Mouse (Mus musculus): ENCODE data around the gene Fyn. TPM values are rescaled to one million over a fixed set of nuclear protein-coding genes. Genes with fewer than 3 reads are reported as not detected.
A peak's percentile ranks its signal among the peaks of the same experiment; 100 is the strongest.

Fyn gene
- total and polyA plus RNA-seq, 3 experiments, result 14.9 to 42.4 (median 19.9) TPM

- Histone ChIP-seq H3K4me1 (ENCODE audit: control insufficient read depth in 1 of 2, insufficient read depth in 2 of 2) (peaks cover 12 to 35% of the 10 kb centered on the region in 2 experiments), H3K9me3 (replicated peaks; ENCODE audit: low read length) (no peaks in the 10 kb centered on the region), H3K27ac (ENCODE audit: insufficient read depth, low read depth) (no peak overlapping the region), H3K4me2 (ENCODE audit: insufficient read depth, low read depth, poor library complexity, severe bottlenecking) (peak overlapping the region; percentile 58), H3K36me3 (replicated peaks in 1 of 2; ENCODE audit: control insufficient read depth in 1 of 2, insufficient read depth in 1 of 2, low read length in 1 of 2) (no peaks in the 10 kb centered on the region), H3K4me3 (replicated peaks in 1 of 3; ENCODE audit: low read depth in 2 of 3, low read length in 2 of 3, poor library complexity in 1 of 3) (peak overlapping the region in 1 of 3 experiments; percentile 2), H3K79me2 (replicated peaks; ENCODE audit: control insufficient read depth, extremely low read depth, insufficient read depth, poor library complexity, severe bottlenecking) (no peaks in the 10 kb centered on the region), H3K9ac (ENCODE audit: insufficient read depth, low read depth) (no peak overlapping the region), H3K27me3 (replicated peaks) (no peaks in the 10 kb centered on the region)
- TF ChIP-seq HCFC1 (IDR thresholded peaks at IDR 0.05; ENCODE audit: low read depth, low read length) (no peak), ETS1 (conservative IDR thresholded peaks at IDR 0.05; ENCODE audit: low read depth, low read length) (no peak), JUN (IDR thresholded peaks at IDR 0.05; ENCODE audit: insufficient read depth, low read depth, low read length) (no peak), USF1 (IDR thresholded peaks at IDR 0.05; ENCODE audit: low read depth, low read length) (no peak), BHLHE40 (IDR thresholded peaks at IDR 0.05; ENCODE audit: low read depth, low read length) (no peak), MYC (IDR thresholded peaks at IDR 0.05; ENCODE audit: low read depth, low read length) (no peak), ZKSCAN1 (IDR thresholded peaks at IDR 0.05; ENCODE audit: borderline replicate concordance, low read depth, low read length) (no peak), GABPA (IDR thresholded peaks at IDR 0.05; ENCODE audit: insufficient replicate concordance, low read depth, low read length) (no peak), MAZ (IDR thresholded peaks at IDR 0.05; ENCODE audit: low read depth, low read length) (no peak), SMC3 (IDR thresholded peaks at IDR 0.05; ENCODE audit: low read depth, low read length) (no peak), UBTF (IDR thresholded peaks at IDR 0.05; ENCODE audit: low read depth, low read length) (no peak), CHD1 (IDR thresholded peaks at IDR 0.05; ENCODE audit: low read depth, low read length) (no peak), NELFE (IDR thresholded peaks at IDR 0.05; ENCODE audit: low read depth, low read length) (no peak), CTCF (conservative IDR thresholded peaks at IDR 0.05 in 1 of 2, IDR thresholded peaks at IDR 0.05 in 1 of 2; ENCODE audit: low read depth in 2 of 2, low read length in 2 of 2) (no peak), RCOR1 (conservative IDR thresholded peaks at IDR 0.05; ENCODE audit: low read depth, low read length) (no peak), ZMIZ1 (IDR thresholded peaks at IDR 0.05; ENCODE audit: low read depth, low read length) (no peak), MAFK (IDR thresholded peaks at IDR 0.05; ENCODE audit: insufficient replicate concordance, low read length) (no peak), POLR2A (IDR thresholded peaks at IDR 0.05; ENCODE audit: low read depth, low read length) (no peak), USF2 (conservative IDR thresholded peaks at IDR 0.05; ENCODE audit: low read depth, low read length) (no peak), CHD2 (IDR thresholded peaks at IDR 0.05; ENCODE audit: low read length) (no peak)
- dilution Hi-C loops (cut with MboI; ENCODE audit: extremely low pct_ligation_motif_present, extremely low pct_unique_long_range_greater_than_20kb, low sequenced_read_pairs) (no loop called here), in situ Hi-C loops (cut with MboI; ENCODE audit: low pct_ligation_motif_present, low pct_unique_long_range_greater_than_20kb, low sequenced_read_pairs) (no loop called here)
- no peak for DNase-seq (ENCODE audit: extremely low read depth)
These were observed 47.1 kb upstream of the Fyn start for GRCm38 (mm10) chr10:39321623-39321985.

DNA sequence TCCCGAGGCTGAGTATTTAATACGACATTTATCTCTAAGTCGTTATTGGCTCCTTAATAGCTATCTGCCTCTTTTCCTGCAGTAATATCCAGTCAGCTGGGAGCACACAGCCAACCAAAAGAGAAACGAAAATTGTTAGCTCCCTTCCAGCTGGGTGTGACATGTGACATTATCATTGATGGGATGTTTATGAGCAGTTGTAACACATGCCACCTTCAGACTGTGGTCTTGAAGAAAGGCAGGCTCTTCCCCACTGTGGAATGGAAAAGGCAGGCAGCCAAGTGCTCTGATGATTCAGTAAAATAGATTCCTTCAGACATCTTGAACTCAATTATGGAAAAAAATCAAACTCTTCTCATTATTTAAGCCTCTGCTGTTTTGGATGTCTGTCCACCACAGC is 46.5 kb upstream of the Fyn start:
- Histone ChIP-seq H3K4me1 (ENCODE audit: control insufficient read depth in 1 of 2, insufficient read depth in 2 of 2) (peaks cover 12 to 33% of the 10 kb centered on the region in 2 experiments), H3K36me3 (replicated peaks in 1 of 2; ENCODE audit: control insufficient read depth in 1 of 2, insufficient read depth in 1 of 2, low read length in 1 of 2) (no peaks in the 10 kb centered on the region)
- no peak for TF ChIP-seq GABPA (IDR thresholded peaks at IDR 0.05; ENCODE audit: insufficient replicate concordance, low read depth, low read length)

More for the DNA sequence above, 46.5 kb upstream of the Fyn start:
- dilution Hi-C loops (cut with MboI; ENCODE audit: extremely low pct_ligation_motif_present, extremely low pct_unique_long_range_greater_than_20kb, low sequenced_read_pairs) (no loop called here), in situ Hi-C loops (cut with MboI; ENCODE audit: low pct_ligation_motif_present, low pct_unique_long_range_greater_than_20kb, low sequenced_read_pairs) (no loop called here)
- Histone ChIP-seq H3K4me2 (ENCODE audit: insufficient read depth, low read depth, poor library complexity, severe bottlenecking) (peak overlapping the region; percentile 58), H3K9ac (ENCODE audit: insufficient read depth, low read depth) (no peak overlapping the region), H3K27me3 (replicated peaks) (no peaks in the 10 kb centered on the region), H3K79me2 (replicated peaks; ENCODE audit: control insufficient read depth, extremely low read depth, insufficient read depth, poor library complexity, severe bottlenecking) (no peaks in the 10 kb centered on the region), H3K4me3 (replicated peaks in 1 of 3; ENCODE audit: low read depth in 2 of 3, low read length in 2 of 3, poor library complexity in 1 of 3) (no peak overlapping the region), H3K9me3 (replicated peaks; ENCODE audit: low read length) (no peaks in the 10 kb centered on the region), H3K27ac (ENCODE audit: insufficient read depth, low read depth) (no peak overlapping the region)
- no peak for DNase-seq (ENCODE audit: extremely low read depth)
